Mouse (Mus musculus) v-Abl transformed pro-B cells (cell line): ENCODE results near the gene Slc24a2.

ENCODE experiments used
- in situ Hi-C, 2 experiments: fragments of 400-800 bp; cut with MboI; formaldehyde crosslinking; loops; one replicate each; pipeline ENCODE4 v1.15.1; 2025; ENCODE audit not compliant: unreplicated experiment in 2 of 2

The Slc24a2 gene

GRCm38 (mm10) chr4:87052881-87053280, 177.4 kb downstream of the Slc24a2 start:
- in situ Hi-C loops: no loop called here

- in situ Hi-C loops: no loop called here
Measured at GRCm38 (mm10) chr4:87049061-87049460, 181.2 kb downstream of the Slc24a2 start.

GRCm38 (mm10) chr4:87047131-87047530, 183.1 kb downstream of the Slc24a2 start:
- in situ Hi-C loops: no loop called here

GRCm38 (mm10) chr4:87043296-87043695, 187.0 kb downstream of the Slc24a2 start:
- in situ Hi-C loops: no loop called here

GRCm38 (mm10) chr4:87041412-87041997, 188.8 kb downstream of the Slc24a2 start:
- in situ Hi-C loops: no loop called here

GRCm38 (mm10) chr4:87037592-87037991, 192.7 kb downstream of the Slc24a2 start:
- in situ Hi-C loops: no loop called here

- in situ Hi-C loops: no loop called here
Measured at GRCm38 (mm10) chr4:87036507-87036906, 193.8 kb downstream of the Slc24a2 start.

- in situ Hi-C loops: no loop called here
Measured at GRCm38 (mm10) chr4:87035701-87036100, 194.6 kb downstream of the Slc24a2 start.

- in situ Hi-C loops: no loop called here
Measured at GRCm38 (mm10) chr4:87032632-87033031, 197.6 kb downstream of the Slc24a2 start.

- in situ Hi-C loops: no loop called here
Measured at GRCm38 (mm10) chr4:87031076-87031475, 199.2 kb downstream of the Slc24a2 start.

GRCm38 (mm10) chr4:87026311-87027151, 203.7 kb downstream of the Slc24a2 start:
- in situ Hi-C loops: no loop called here

GRCm38 (mm10) chr4:87024556-87024955, 205.7 kb downstream of the Slc24a2 start:
- in situ Hi-C loops: no loop called here

GRCm38 (mm10) chr4:87021542-87021941, 208.7 kb downstream of the Slc24a2 start:
- in situ Hi-C loops: no loop called here

GRCm38 (mm10) chr4:87019486-87020105, 210.7 kb downstream of the Slc24a2 start:
- in situ Hi-C loops: no loop called here

- in situ Hi-C loops: no loop called here
Measured at GRCm38 (mm10) chr4:87018073-87018997, 211.9 kb downstream of the Slc24a2 start.

- in situ Hi-C loops: no loop called here
Measured at GRCm38 (mm10) chr4:87017464-87017863, 212.8 kb downstream of the Slc24a2 start.

- in situ Hi-C loops: no loop called here
Measured at GRCm38 (mm10) chr4:87015746-87016145, 214.5 kb downstream of the Slc24a2 start.

GRCm38 (mm10) chr4:87013721-87014620, 216.3 kb downstream of the Slc24a2 start:
- in situ Hi-C loops: no loop called here

- in situ Hi-C loops: no loop called here
Measured at GRCm38 (mm10) chr4:86992470-86992869, 237.8 kb downstream of the Slc24a2 start.

- in situ Hi-C loops: no loop called here
Measured at GRCm38 (mm10) chr4:86989301-86989700, 241.0 kb downstream of the Slc24a2 start.
